Mouse (Mus musculus) cerebellum, adult 8-10 months (tissue): ENCODE results near the gene Ccdc9b.

Experiments used
- DNase-seq: peaks from one replicate; pipeline ENCODE4 v3.0.0; 2022

Ccdc9b gene

DNA sequence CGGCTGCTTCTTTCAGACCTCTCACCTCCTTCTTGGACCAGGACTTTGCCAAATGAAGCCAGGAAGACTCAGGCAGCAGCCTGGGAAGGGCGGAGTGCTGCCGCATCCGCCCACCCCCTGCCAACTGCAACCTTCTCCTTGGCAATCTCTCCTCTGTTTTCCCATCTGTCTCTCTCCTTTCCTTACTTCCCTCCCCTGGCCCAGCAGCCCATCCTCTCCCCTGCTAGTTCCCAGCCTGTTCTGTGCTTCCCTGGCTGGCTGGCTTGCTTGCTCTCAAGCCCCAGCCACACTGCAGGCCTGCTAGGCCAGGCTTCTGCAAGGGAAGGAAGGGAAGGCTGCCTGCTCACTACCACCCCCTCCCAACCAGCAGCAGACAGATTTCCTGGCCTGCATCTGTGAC is 13.4 kb upstream of the Ccdc9b start:
- peak; percentile 70 for DNase-seq

DNA sequence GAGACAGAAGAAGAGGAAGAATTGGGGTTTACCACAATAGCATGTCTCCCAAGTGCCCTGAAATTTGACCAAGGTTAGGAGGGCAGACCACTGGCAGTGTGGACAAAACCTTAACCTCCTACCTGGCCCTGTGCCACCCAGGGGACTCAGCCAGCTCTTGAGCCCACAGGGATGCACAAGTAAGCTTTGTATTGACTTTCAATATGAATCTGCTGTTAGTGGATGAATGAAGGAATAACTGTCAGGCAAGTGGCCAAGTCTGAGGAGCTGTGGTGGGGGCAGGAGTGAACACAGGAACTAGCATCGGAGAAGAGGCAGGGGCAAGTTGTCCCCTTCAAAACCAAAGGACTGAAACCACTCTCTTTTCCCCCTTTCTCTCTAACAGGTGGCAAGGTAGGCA is 12.9 kb upstream of the Ccdc9b start:
- no peak for DNase-seq

DNA sequence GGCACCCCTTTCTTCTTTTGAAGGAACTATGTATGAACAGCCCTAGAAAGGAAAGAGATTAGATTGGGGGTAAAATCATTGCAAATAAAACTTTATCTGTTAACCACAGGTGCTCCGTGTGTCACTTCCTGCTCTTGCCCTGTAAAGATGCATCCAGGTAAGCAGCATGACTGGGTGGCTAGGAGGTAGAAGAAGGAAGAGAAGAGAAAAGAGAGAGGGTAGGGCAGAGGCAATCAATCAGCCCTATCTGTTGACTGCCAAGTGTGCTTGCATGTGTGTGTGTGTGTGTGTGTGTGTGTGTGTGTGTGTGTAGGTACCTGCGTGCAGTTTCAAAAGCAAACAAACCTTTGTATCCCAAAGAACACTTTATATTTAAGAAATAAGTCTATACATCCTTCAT is 12.1 kb upstream of the Ccdc9b start:
- DNase-seq = no peak

DNA sequence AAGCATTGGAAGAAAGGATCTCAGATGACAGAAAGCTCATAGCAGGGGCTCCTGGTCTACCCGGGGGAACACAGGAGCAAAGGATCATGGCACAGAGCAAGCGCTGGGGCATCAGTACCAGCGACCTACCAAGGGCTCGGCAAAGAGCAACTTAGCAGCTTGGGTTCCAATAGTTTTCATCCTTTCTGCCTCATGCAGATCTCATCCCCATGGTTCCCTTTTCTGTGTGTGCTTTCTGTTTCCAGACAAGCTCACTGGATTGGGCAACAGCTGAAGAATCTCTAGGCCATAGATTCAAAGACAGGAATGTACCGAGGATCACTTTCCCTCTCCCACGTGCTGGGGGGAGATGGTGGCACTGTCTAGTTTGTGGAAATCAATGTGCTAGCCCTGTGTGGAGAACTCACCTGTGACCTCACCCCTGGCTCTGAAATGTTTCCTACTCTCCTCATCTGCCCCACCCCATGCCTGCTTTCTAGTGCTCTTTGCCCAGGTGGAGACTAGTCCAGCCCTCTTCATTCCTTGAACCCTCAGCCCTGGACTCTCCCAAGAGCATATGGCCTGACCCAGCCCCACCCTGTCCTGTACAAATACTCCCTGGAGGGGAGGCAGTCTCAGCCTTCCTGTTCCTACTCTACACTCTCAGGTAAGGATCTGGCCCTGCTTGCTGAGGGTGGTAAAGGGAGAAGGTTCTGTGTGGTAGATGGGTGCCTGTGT is 9.9 kb upstream of the Ccdc9b start, which contains the start of gene Phgr1:
TSS of gene Phgr1 (plus strand) at position 612 of the 717 bp plus-strand sequence.
- no peak for DNase-seq

DNA sequence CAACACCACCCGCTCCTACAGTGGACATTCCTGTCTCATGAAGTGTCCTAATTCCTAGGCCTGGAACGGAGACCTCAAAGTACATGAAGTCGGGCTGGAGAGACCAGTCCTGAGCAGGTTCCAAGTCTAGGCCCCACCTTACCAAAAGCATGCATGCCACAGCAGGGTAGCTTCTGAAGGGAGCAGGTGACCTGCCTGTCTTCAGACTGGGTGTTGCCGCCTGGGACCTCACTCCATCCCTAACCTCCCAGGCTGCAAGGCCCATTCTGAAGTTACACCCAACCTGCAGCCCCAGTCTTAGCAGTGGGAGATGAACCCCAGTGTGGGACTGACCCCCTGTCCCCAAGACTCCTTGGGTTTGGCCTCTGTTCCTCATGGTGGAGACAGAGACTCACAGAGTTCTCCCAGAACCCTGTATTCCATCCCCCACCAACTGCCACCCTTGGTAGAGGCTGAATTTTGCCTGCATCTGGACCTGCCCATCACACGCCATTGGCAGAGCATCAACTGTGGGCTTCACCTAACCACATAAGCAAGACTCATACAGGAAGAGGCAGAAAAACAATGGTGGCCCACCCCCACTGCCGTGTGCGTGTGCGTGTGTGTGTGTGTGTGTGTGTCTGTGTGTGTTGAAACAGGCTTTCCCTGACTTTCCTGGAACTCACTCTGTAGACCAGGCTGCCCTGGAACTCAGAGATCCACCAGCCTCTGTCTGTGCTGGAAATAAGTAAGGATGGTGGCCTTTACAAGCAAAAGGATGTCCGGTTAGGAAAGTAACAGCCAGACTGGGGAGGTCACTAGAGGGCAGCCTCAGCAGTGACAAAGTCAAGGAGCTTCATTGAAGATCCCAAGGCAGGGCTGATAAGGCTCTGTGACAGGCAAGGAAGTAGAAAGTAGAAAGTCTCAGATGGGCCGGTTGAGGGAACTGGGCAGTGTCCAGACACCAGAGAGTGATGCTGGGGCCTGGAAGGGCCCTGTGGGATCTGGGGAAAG is 3.9 kb upstream of the Ccdc9b start:
- DNase-seq = no peak

DNA sequence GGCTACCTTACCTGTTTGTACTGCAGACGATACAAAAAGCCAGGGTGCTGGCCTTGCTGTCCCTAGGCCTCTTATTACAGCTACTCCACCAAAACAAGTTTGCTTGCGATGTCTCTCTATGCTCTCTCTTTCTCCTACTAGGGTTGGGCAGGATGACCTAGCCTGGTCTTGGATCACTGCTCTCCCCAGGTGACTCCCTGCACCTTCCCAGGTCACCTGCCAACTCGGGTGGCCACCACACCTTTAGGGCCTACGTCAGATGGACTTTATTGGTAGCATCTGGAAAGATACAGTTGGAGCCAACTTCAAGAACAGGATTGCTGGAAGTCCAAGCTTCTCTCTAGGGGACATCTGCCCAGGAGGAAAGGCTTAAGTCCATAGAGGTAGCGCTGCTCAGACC is 2.4 kb upstream of the Ccdc9b start:
- DNase-seq = no peak

DNA sequence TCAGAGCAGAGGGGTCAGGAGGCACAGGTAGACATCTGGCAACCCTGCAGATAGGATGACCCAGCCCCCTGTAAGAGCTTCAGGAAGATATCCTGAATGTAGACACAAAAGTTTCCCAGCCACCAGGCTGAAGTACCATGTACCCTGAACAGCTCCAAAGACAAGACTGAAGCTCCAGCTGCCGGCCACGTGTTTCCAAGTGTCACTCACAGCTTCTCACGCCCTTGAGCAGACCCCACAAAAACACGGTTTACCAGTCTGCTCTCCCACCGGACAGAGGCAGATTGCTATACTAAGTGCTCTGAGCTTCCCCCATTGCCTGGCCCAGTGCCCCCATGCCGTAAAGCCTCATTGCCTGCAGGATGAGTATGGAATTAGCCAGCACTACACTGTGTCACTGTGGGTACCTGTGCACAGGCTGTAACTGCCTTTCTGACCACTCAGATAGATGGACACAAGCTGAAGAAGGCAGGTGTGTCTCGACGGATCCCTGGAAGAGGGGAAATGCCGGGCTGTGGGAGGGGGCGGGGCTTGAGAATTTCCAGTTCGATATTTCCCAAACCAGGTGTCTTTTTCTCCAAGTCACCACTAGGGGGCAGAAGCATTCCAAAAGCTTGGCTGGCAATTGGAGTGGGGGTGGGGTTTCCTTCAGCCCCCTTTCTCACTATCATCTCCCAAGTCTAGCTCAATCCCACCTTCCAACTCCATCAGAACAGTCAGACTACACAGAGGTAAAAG is 1.8 kb upstream of the Ccdc9b start:
- peak; percentile 75 for DNase-seq

DNA sequence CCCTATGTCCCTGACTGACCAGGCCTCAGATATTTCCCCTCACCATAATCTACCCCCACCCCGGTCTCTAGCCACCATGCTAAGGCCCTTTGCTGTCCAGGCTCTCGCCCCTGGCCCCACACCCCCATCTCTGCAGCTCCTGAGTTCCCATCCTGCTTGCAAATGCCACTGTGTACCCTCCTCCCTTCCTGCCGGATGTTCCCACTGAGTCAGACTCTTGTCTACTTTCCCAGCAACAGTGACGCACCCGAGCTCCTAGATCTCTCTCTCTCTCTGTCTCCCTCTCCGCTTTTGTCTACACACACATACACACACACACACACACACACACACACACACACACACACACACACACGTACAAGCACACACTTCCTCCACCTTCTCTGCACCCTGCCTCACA is 1.0 kb upstream of the Ccdc9b start:
- no peak for DNase-seq

DNA sequence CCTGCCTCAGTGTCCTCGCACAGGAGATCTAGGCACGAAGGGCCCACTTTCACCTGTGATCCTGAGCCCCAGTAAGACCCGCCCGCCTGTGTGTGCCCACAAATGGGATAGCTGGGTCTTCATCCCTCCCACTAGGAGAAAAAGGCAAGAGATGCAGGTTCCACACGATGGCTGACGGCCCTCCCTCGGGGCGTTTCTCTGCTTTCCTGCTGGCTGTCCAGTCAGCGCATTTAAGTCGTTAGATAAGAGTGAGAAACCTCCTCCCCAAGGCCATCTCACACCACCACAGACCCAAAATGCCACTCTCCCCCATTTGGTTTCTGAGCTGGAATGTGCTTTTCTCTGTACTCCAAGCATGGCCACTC is 305 bp upstream of the Ccdc9b start:
- no peak for DNase-seq

DNA sequence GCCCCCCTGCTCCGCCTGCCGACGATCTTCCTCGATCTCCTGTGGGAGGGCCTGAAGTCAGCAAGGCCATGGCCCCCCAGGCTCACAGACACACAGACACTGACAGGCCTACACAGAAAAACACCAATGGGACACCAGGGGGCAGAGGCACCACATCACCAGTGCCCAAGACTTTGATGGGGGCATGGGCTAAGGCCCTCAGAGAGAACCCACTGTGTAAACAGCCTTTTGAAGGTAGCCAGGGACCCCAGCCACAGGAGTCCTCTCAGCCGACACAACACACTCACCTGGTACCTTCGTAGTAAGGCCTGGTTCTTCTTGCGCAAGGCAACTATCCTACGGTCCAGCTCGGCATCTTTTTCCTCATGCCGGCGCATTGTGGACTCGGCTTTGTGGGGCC is 1.1 kb downstream of the Ccdc9b start:
- no peak for DNase-seq

DNA sequence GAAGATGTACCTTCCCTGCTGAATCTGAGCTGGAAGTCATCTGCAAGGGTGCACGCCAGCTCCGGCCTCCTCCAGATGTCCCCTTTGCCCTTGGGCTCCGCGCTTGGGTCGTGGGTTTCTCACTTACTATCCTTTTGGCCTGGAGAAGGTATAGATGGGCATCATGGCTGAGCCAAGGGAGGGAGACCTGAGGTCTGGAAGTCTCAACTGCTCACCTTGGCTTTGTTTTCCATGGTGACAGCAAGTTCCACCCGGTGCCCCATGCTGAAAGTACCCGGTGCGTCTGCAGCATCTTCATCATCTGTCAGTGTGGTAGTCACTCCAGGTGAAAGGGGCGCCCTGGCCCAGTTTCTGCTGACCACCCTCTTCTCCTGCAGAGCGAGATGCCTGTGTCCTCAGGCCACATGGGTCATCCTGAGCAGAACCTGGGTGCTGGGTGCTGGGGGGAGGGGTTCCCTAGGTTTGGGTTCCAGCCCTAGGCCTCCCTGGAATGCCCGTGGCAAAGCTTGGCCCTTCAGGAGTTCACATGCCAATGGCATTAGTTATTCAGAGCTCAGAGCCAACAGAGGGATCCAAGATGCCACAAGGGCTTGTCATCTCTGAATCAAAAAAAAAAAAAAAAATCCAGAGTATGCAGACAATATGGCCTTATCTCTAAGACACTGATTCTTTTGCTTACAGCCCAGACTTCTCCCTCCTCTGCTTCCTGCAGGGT is 2.0 kb downstream of the Ccdc9b start:
- DNase-seq = no peak

DNA sequence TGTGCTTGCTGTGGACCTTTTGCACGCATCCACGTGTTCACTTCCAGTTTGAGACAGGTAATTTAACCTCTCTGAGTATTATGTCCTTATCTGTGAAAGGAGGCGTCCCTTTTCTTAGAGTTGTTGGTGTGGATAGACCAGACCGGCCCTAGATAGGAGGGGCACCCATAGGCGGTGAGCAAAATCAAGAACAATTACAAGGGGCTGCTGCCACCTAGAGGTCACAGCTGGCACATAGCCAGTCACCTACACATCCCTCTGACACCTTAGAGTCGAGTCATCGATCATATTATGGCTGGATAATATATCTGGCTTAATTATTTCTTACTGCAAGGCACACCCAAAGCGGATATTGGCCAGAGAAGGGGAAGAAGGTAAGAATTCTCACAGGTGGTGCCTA is 2.6 kb downstream of the Ccdc9b start:
- peak; percentile 44 for DNase-seq

DNA sequence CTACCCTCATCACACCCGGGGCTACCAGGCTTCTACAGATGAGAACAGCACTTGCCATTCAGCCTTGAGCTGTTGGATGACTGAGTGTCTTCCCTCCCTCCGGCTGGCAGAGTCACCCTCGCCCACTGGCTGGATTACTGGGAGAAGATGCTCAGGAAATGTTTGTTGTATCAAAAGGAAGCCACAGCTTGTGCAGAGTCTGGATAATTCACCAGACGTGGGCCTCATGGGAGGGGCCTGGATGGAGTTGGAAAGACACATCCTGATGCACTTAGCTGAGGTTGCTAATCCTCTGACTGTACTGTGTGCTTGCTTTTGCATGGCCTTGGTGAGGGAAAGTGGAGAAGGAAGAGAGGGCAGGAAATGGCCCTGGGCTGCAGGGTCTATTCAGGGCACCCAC is 6.4 kb downstream of the Ccdc9b start:
- no peak for DNase-seq

DNA sequence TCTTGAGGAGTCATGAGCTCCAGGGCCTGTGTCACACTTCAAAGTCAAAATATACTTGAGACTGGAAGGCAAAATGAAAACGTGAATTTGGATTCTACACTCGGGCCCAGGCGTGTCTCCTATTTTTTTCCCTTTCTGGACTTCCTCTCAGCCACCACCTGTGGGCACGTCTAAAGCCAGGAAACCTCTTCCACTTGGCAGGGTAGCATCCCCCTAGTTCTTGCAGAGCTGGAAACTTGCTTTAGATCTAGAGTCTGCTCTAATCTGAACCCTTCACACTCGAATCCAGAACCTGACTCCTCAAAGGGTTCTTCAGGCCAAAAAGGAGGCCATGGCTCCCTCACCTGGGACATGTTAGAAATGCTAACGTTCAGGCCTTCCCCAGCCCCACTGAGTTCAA is 7.1 kb downstream of the Ccdc9b start:
- DNase-seq = peak; percentile 3

DNA sequence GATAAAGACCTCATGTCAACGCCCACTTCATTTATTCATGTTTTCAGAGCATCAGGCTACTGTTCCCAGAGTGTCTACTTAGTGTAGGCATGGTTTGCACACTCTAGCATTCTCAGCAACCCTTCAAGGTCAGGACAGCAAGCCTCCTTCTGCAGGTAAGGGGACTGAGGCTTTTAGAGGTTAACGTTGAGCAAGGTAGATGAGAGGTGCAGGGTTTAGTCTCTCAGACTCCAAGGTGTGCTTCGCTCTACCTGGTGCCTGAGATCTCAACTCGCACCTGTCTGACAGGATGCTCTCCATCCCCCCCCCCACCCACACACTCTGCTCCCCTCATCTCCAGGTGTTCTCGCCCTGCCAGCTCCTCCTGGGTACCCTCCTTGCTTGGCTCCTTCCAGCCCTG is 8.3 kb downstream of the Ccdc9b start:
- peak; percentile 1 for DNase-seq

DNA sequence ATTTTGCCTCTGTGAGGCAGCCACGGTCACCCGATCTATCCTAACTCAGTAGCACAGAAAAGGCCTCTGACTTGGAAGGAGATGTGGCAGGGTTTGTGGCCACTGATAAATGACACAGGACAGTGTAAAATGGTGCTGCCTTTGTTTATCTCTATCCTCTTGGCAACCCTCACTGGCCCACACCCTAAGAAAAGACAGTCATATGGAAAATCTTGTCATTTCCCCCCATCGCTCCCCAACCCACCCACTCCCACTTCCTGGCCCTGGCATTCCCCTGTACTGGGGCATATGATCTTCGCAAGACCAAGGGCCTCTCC is 9.7 kb downstream of the Ccdc9b start:
- no peak for DNase-seq

DNA sequence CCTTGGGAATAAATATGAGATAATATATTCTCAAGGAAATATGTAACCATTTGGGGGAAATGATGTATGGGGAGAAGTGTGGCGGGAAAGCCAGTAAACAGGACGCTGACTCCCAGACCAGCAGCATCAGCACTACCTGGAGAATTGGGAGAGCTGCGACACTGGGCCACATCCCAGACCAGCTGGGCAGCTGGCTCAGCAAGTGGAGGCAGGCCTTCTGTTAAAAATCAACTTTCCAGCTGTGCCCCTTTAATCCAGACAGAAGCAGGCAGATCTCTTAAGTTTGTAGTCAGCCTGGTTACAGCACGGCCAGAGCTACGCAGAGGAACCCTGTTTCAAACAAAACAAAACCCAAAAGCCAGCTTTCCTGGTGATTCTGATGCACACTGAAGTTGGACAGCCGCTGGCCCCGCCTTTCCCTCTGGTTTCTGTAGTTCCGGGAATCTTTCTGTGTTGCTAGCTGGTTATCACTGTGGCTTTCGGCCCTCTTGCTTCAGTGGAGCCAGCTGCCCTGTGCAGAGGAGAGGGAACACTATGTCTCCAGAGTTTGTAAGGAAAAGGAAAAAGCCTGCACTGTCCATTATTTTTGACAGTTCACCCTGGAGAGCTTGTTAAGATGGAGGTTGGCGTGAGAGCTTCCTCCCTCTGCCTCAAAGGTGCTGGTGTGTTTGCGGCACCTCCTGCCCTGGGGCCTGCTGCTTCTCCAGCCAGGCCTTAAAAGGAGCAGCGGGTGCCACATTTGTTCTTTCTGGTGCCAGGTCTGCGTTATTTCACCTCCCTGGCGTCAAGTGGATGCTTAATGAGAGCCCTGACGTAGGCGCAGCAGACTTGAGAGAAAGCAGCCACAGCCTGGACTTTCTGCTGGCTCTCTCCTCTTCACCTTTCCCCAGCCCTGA is 10.3 kb downstream of the Ccdc9b start:
- DNase-seq = no peak

DNA sequence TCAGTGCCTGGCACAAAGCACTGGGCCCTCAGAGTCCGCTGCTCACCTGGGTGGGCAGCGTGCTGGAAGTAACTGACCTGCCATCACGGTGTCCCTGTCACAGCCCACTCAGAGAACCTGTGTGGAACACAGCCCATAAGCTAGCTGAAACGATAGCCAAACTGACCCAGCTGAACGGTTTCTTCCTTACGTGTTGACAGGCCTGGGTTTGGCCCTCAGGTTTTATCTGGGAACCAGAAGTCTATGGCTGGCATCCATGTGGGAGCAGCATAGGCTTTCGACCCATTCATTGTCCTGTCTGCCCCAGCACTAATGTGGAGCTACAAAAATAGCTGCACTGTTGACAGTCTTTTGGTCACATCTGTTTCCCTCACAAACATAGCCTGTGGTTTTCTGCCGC is 12.0 kb downstream of the Ccdc9b start:
- no peak for DNase-seq

DNA sequence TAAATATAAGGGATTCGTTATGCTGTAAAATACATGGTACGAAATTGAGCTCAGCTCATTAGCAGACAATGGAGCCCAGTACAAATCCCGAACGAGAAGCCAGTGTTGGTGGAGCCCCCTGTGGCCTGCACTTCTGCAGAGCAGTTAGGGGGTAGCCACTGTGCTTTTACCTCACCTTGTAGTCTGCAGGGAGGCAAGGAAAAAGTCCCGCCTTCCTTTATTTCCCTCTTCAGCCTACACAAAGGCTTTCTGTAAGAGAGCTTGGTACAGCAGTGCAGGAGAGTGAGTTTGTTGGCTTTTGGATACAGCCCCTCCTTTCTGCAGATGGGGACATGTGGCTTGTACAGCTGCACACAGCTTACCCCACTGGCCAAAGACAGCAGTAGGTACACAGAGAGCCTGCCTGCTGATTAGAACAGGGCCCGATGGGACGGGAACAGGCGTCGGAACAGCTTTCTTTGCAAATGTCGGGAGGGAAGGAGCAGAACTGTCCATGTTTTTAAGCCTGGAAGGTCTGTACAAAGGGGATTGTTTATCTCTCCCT is 13.0 kb downstream of the Ccdc9b start:
- no peak for DNase-seq

DNA sequence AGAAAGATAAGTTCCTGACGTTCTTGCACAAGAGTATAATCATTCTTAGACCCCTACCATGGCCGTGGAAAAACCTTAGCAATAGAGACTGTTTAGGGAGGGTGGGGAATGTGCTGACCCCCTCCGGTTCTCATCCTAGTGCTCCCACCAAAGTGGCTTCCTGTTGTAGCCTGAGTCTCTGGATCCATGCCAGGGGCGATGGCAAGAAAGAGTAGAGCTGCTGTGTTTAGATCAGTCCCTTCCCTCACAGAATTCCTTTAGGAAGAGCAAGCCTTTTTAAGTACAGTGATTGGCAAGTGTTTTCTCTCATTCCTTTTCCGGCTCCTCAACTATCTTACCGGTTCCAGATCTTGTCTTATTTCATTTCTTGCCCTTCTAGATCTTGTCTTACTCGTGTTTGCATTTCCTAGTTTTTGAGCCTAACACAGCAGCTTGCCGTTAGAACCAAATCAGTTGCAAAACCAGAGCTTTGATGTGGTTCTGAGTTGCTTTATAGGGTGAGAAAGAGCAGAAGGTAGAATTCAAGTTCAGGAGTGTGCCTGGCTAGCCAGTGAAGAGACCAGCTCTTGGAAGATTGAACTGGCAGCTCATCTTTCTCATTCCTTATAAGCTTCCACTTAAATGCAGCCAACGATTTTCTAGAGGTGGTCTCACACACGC is 15.0 kb downstream of the Ccdc9b start:
- peak; percentile 50 for DNase-seq
